Mouse (Mus musculus) thymus, postnatal 0 days (tissue): Measurements from ENCODE around the gene Itgb3. TPM values are rescaled to one million over a fixed set of nuclear protein-coding genes. Genes with fewer than 3 reads are reported as not detected.

Experiments used
- DNase-seq: peaks from one replicate; pipeline ENCODE4 v3.0.0-alpha.2; 2015; ENCODE audit warnings: low spot score
- polyA plus RNA-seq: library from polyadenylated mRNA; unstranded; fragments of >200 nt; fragmentation: Nextera tagmentation; extraction: Ambion mirVana; gene quantifications from 2 replicates; pipeline ENCODE4 v1.2.1, GENCODE M21; 2015

The Itgb3 gene
- polyA plus RNA-seq, 1 experiment from 2014 or later = 2.8 TPM

GRCm38 (mm10) chr11:104619084-104620022 lies 11.6 kb downstream of the Itgb3 start:
- DNase-seq = no peak

- no peak for DNase-seq
Measured at GRCm38 (mm10) chr11:104622040-104622962, 14.5 kb downstream of the Itgb3 start.

GRCm38 (mm10) chr11:104624791-104625391 lies 17.1 kb downstream of the Itgb3 start:
- no peak for DNase-seq

GRCm38 (mm10) chr11:104625453-104626402 lies 17.9 kb downstream of the Itgb3 start:
- DNase-seq = no peak

- DNase-seq = no peak
Measured at GRCm38 (mm10) chr11:104626635-104627034, 18.8 kb downstream of the Itgb3 start.

DNA sequence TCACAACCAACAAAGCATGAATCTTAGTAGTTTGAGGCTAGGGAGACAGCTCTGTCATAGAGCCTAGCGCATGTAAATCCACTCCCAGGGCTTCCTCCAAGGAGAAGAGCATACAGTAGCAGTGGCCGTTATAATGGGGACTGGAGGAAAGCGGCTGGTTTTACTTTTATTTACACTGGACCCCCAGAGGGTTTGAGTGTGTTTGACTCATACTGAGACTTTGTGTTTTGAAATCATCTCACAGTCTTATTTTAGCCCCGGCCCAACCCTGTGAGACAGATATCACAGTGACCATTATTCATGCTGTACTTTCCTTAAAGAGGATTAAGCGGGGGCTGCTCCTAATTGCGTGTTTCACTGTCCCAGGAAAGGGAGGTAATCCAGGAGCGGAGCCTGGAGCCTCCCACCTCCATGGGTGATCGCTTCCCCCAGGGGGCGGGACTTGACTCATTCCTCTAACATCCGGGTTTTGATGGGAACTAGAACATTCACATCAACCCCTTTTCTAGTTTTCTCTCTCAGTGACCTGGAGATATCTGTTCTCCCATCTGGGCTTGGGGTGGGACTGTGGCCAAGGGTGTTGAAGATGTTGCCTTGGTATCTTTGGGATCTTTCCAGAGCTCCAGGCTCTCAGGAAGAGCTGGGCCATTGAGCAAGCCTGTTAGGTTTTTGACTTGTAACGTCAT lies 20.0 kb downstream of the Itgb3 start:
- DNase-seq = no peak

GRCm38 (mm10) chr11:104628566-104628965 lies 20.8 kb downstream of the Itgb3 start:
- no peak for DNase-seq

- DNase-seq = no peak
Measured at GRCm38 (mm10) chr11:104630185-104630835, 22.5 kb downstream of the Itgb3 start.

- no peak for DNase-seq
Measured at GRCm38 (mm10) chr11:104631306-104631705, 23.5 kb downstream of the Itgb3 start.

DNA sequence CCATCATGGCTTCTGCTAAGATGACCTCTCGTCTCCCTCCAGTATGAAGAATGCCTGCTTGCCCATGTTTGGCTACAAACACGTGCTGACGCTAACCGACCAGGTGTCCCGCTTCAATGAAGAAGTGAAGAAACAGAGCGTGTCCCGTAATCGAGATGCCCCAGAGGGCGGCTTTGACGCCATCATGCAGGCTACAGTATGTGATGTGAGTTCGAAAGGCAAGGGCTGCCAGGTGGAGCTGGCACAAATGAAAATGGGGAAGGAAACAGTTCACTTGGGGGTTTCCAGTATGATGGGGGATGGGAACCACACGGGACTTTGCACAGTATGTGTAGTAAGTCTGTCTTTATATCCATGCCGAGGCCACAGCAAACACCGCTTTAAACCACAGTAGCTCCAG lies 29.2 kb downstream of the Itgb3 start:
- no peak for DNase-seq

GRCm38 (mm10) chr11:104638006-104638405 lies 30.2 kb downstream of the Itgb3 start:
- DNase-seq = no peak

DNA sequence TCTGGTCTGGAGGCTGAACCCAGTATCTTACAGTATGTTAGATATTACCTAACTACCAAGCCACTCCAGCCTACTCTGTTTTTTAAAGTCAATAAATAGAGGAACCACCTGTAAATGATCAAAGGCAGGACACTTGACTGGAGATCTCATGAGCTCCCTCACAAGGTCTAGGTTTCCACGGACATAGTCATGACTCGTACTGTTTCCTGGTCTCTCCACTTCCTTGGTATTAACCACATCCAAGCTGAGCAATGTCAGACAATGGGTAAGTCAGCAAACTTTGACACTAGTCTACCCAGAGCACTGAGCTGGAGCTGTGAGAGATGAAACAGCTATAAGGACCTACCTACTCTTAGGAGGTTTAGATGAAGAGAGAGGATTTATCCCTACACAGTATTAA lies 31.1 kb downstream of the Itgb3 start:
- no peak for DNase-seq

GRCm38 (mm10) chr11:104639634-104640033 lies 31.8 kb downstream of the Itgb3 start:
- DNase-seq = no peak

GRCm38 (mm10) chr11:104640894-104641293 lies 33.1 kb downstream of the Itgb3 start:
- no peak for DNase-seq

- DNase-seq = no peak
Measured at GRCm38 (mm10) chr11:104643236-104643635, 35.4 kb downstream of the Itgb3 start.

GRCm38 (mm10) chr11:104645402-104645801 lies 37.6 kb downstream of the Itgb3 start:
- no peak for DNase-seq

- no peak for DNase-seq
Measured at GRCm38 (mm10) chr11:104646173-104646572, 38.4 kb downstream of the Itgb3 start.

DNA sequence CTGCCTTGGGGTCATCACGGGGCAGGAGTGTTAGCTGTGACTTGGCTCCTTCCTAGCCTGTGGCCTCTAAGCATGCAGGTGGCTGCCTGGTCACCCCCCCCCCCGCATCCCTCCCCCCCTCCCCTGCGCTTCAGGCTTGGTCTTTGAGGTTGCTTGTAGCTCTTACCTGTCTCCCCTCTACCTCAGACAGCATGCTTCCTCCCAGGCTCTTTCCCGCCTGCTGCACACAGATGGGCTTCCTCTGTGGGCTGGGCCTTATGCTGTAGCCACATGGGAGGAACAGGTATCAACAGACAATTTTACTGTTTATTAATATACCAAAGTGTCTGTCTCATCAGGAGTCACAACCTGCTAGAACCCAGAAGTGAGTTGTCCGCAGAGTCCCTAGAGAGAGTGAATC lies 38.8 kb downstream of the Itgb3 start:
- no peak for DNase-seq

DNA sequence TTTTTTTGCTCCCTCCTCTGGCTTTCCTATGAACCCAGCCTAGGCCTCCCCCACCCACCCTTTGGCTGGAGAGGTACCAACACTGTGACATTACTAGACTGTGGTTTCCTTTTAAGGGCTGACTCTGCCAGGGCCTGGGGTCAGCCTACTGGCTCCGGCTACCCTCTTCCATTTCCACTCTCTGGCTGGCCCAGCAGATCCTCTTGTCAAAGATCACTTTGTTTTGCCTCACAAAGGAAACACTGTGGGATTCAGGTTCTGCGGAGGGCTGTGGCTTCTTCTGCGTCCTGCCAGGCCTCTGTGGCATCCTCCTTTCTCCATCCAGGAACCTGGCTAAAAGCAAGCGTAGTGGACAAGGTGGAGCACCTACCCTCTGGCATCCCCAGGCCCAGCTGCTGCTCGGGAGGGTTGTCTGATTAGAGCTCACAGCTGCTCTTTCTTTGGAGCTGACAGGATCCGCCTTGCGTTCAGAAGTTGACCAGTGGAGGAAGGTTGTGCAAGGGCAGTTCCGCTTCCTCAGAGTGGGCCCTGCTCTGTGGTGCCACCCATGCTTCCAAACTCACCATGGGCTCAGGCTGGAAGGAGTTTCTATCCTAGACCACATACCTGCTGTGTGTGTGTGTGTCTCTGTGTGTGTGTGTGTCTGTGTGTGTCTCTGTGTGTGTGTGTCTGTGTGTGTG lies 39.5 kb downstream of the Itgb3 start:
- DNase-seq = no peak
